Mouse (Mus musculus): ENCODE data around the gene Olfr461. TPM values are rescaled to one million over a fixed set of nuclear protein-coding genes. Genes with fewer than 3 reads are reported as not detected.
"Not testable (repeated sequence)": the region's sequence is repeated elsewhere in the genome, so short reads cannot be mapped to it uniquely, and the experiment has no call there.

Gene Olfr461
- not detected in 2 replicates for polyA plus RNA-seq (2014; fragmentation: Nextera tagmentation; extraction: Ambion mirVana)

- H3K27me3 ChIP-seq (replicated peaks; ENCODE audit: control insufficient read depth, insufficient read depth, low read length): no peaks in the 10 kb centered on the region
- no peak within 1 kb of the TSS for H3K9ac ChIP-seq (ENCODE audit: low read depth, low read length)
- ATAC-seq (ENCODE audit: low read depth): no peak
- no peak for DNase-seq (ENCODE audit: low spot score)
- no peak within 1 kb of the TSS for H3K4me3 ChIP-seq (ENCODE audit: low read depth, low read length)
- 60% methylated on average over 2 of the region's 2 CpGs for WGBS
- no peaks in the 10 kb centered on the region for H3K4me1 ChIP-seq (ENCODE audit: control insufficient read depth, insufficient read depth, low read length)
- H3K27ac ChIP-seq (replicated peaks; ENCODE audit: low read depth, low read length): no peak within 1 kb of the TSS
- H3K9me3 ChIP-seq (ENCODE audit: control insufficient read depth, low read length): no peaks in the 10 kb centered on the region
- H3K36me3 ChIP-seq (ENCODE audit: control insufficient read depth, insufficient read depth, low read length): no peaks in the 10 kb centered on the region
- H3K4me2 ChIP-seq (ENCODE audit: low read depth, low read length): no peak within 1 kb of the TSS
These were observed at the start of gene Olfr461 for GRCm38 (mm10) chr6:40554950-40555349. Gene Olfr461 (minus strand): TSS chr6:40555050.

GRCm38 (mm10) chr6:40598546-40598945, 43.7 kb upstream of the Olfr461 start:
- H3K27me3 ChIP-seq (replicated peaks; ENCODE audit: control insufficient read depth, insufficient read depth, low read length); H3K27ac ChIP-seq (replicated peaks; ENCODE audit: low read depth, low read length); H3K36me3 ChIP-seq (ENCODE audit: control insufficient read depth, insufficient read depth, low read length); ATAC-seq (ENCODE audit: low read depth); H3K9ac ChIP-seq (ENCODE audit: low read depth, low read length); H3K4me1 ChIP-seq (ENCODE audit: control insufficient read depth, insufficient read depth, low read length); H3K4me3 ChIP-seq (ENCODE audit: low read depth, low read length); DNase-seq (ENCODE audit: low spot score); H3K4me2 ChIP-seq (ENCODE audit: low read depth, low read length); H3K9me3 ChIP-seq (ENCODE audit: control insufficient read depth, low read length): not testable (repeated sequence)
- 31% methylated on average over 4 of the region's 4 CpGs for WGBS

GRCm38 (mm10) chr6:40594804-40595550, 40.1 kb upstream of the Olfr461 start:
- no peaks in the 10 kb centered on the region for H3K36me3 ChIP-seq (ENCODE audit: control insufficient read depth, insufficient read depth, low read length)
- H3K4me3 ChIP-seq (ENCODE audit: low read depth, low read length): no peak overlapping the region
- no peak overlapping the region for H3K4me2 ChIP-seq (ENCODE audit: low read depth, low read length)
- no peak overlapping the region for H3K27ac ChIP-seq (replicated peaks; ENCODE audit: low read depth, low read length)
- DNase-seq (ENCODE audit: low spot score) (no peak), ATAC-seq (ENCODE audit: low read depth) (no peak)
- no peaks in the 10 kb centered on the region for H3K9me3 ChIP-seq (ENCODE audit: control insufficient read depth, low read length)
- H3K9ac ChIP-seq (ENCODE audit: low read depth, low read length): no peak overlapping the region
- no peaks in the 10 kb centered on the region for H3K27me3 ChIP-seq (replicated peaks; ENCODE audit: control insufficient read depth, insufficient read depth, low read length)
- no peaks in the 10 kb centered on the region for H3K4me1 ChIP-seq (ENCODE audit: control insufficient read depth, insufficient read depth, low read length)
- WGBS: 53% methylated on average over 3 of the region's 3 CpGs

GRCm38 (mm10) chr6:40588346-40588745, 33.5 kb upstream of the Olfr461 start:
- H3K36me3 ChIP-seq (ENCODE audit: control insufficient read depth, insufficient read depth, low read length): no peaks in the 10 kb centered on the region
- no peak for DNase-seq (ENCODE audit: low spot score)
- WGBS: 92% methylated on average over 2 of the region's 2 CpGs
- H3K9me3 ChIP-seq (ENCODE audit: control insufficient read depth, low read length): no peaks in the 10 kb centered on the region
- no peak overlapping the region for H3K27ac ChIP-seq (replicated peaks; ENCODE audit: low read depth, low read length)
- no peak overlapping the region for H3K4me2 ChIP-seq (ENCODE audit: low read depth, low read length)
- H3K27me3 ChIP-seq (replicated peaks; ENCODE audit: control insufficient read depth, insufficient read depth, low read length): no peaks in the 10 kb centered on the region
- ATAC-seq (ENCODE audit: low read depth): no peak
- H3K9ac ChIP-seq (ENCODE audit: low read depth, low read length): no peak overlapping the region
- H3K4me1 ChIP-seq (ENCODE audit: control insufficient read depth, insufficient read depth, low read length): no peaks in the 10 kb centered on the region
- H3K4me3 ChIP-seq (ENCODE audit: low read depth, low read length): no peak overlapping the region

- H3K27me3 ChIP-seq (replicated peaks; ENCODE audit: control insufficient read depth, insufficient read depth, low read length): no peaks in the 10 kb centered on the region
- no peak within 1 kb of the TSS for H3K4me3 ChIP-seq (ENCODE audit: low read depth, low read length)
- no peak within 1 kb of the TSS for H3K9ac ChIP-seq (ENCODE audit: low read depth, low read length)
- H3K36me3 ChIP-seq (ENCODE audit: control insufficient read depth, insufficient read depth, low read length): no peaks in the 10 kb centered on the region
- no peaks in the 10 kb centered on the region for H3K4me1 ChIP-seq (ENCODE audit: control insufficient read depth, insufficient read depth, low read length)
- 83% methylated on average over 5 of the region's 5 CpGs for WGBS
- no peak within 1 kb of the TSS for H3K4me2 ChIP-seq (ENCODE audit: low read depth, low read length)
- H3K27ac ChIP-seq (replicated peaks; ENCODE audit: low read depth, low read length): no peak within 1 kb of the TSS
- ATAC-seq (ENCODE audit: low read depth) (no peak), DNase-seq (ENCODE audit: low spot score) (no peak)
- H3K9me3 ChIP-seq (ENCODE audit: control insufficient read depth, low read length): no peaks in the 10 kb centered on the region
These were observed 30.8 kb upstream of the Olfr461 start, which contains the start of gene Clec5a for GRCm38 (mm10) chr6:40585645-40586044. Gene Clec5a (minus strand): TSS chr6:40585821.

- Histone ChIP-seq H3K4me2 (ENCODE audit: low read depth, low read length) (no peak overlapping the region), H3K27me3 (replicated peaks; ENCODE audit: control insufficient read depth, insufficient read depth, low read length) (no peaks in the 10 kb centered on the region), H3K36me3 (ENCODE audit: control insufficient read depth, insufficient read depth, low read length) (no peaks in the 10 kb centered on the region), H3K4me1 (ENCODE audit: control insufficient read depth, insufficient read depth, low read length) (no peaks in the 10 kb centered on the region), H3K27ac (replicated peaks; ENCODE audit: low read depth, low read length) (no peak overlapping the region), H3K4me3 (ENCODE audit: low read depth, low read length) (no peak overlapping the region), H3K9ac (ENCODE audit: low read depth, low read length) (no peak overlapping the region), H3K9me3 (ENCODE audit: control insufficient read depth, low read length) (no peaks in the 10 kb centered on the region)
- DNase-seq (ENCODE audit: low spot score) (no peak), ATAC-seq (ENCODE audit: low read depth) (no peak)
- WGBS: 79% methylated on average over 6 of the region's 6 CpGs
These were observed 29.5 kb upstream of the Olfr461 start for GRCm38 (mm10) chr6:40584336-40584735.

- H3K4me3 ChIP-seq (ENCODE audit: low read depth, low read length): no peak overlapping the region
- H3K9ac ChIP-seq (ENCODE audit: low read depth, low read length): no peak overlapping the region
- no peaks in the 10 kb centered on the region for H3K9me3 ChIP-seq (ENCODE audit: control insufficient read depth, low read length)
- H3K4me1 ChIP-seq (ENCODE audit: control insufficient read depth, insufficient read depth, low read length): no peaks in the 10 kb centered on the region
- no peak overlapping the region for H3K27ac ChIP-seq (replicated peaks; ENCODE audit: low read depth, low read length)
- H3K4me2 ChIP-seq (ENCODE audit: low read depth, low read length): no peak overlapping the region
- ATAC-seq (ENCODE audit: low read depth) (no peak), DNase-seq (ENCODE audit: low spot score) (no peak)
- 69% methylated on average over 1 of the region's 1 CpGs for WGBS
- H3K36me3 ChIP-seq (ENCODE audit: control insufficient read depth, insufficient read depth, low read length): no peaks in the 10 kb centered on the region
- no peaks in the 10 kb centered on the region for H3K27me3 ChIP-seq (replicated peaks; ENCODE audit: control insufficient read depth, insufficient read depth, low read length)
These were observed 21.5 kb upstream of the Olfr461 start for GRCm38 (mm10) chr6:40576305-40576704.

- no peak overlapping the region for H3K4me2 ChIP-seq (ENCODE audit: low read depth, low read length)
- H3K27me3 ChIP-seq (replicated peaks; ENCODE audit: control insufficient read depth, insufficient read depth, low read length): no peaks in the 10 kb centered on the region
- H3K9ac ChIP-seq (ENCODE audit: low read depth, low read length): no peak overlapping the region
- 80% methylated on average over 3 of the region's 3 CpGs for WGBS
- DNase-seq (ENCODE audit: low spot score): no peak
- no peak for ATAC-seq (ENCODE audit: low read depth)
- H3K4me1 ChIP-seq (ENCODE audit: control insufficient read depth, insufficient read depth, low read length): no peaks in the 10 kb centered on the region
- no peaks in the 10 kb centered on the region for H3K9me3 ChIP-seq (ENCODE audit: control insufficient read depth, low read length)
- H3K27ac ChIP-seq (replicated peaks; ENCODE audit: low read depth, low read length): no peak overlapping the region
- H3K36me3 ChIP-seq (ENCODE audit: control insufficient read depth, insufficient read depth, low read length): no peaks in the 10 kb centered on the region
- H3K4me3 ChIP-seq (ENCODE audit: low read depth, low read length): no peak overlapping the region
These were observed 18.8 kb upstream of the Olfr461 start for GRCm38 (mm10) chr6:40573618-40574017.

GRCm38 (mm10) chr6:40569187-40569586, 14.3 kb upstream of the Olfr461 start, which contains the start of gene Olfr460:
Gene Olfr460 (plus strand): TSS chr6:40569487.
- ATAC-seq (ENCODE audit: low read depth): no peak
- Histone ChIP-seq H3K4me1 (ENCODE audit: control insufficient read depth, insufficient read depth, low read length) (no peaks in the 10 kb centered on the region), H3K9ac (ENCODE audit: low read depth, low read length) (no peak within 1 kb of the TSS), H3K27me3 (replicated peaks; ENCODE audit: control insufficient read depth, insufficient read depth, low read length) (no peaks in the 10 kb centered on the region), H3K27ac (replicated peaks; ENCODE audit: low read depth, low read length) (no peak within 1 kb of the TSS), H3K4me3 (ENCODE audit: low read depth, low read length) (no peak within 1 kb of the TSS), H3K36me3 (ENCODE audit: control insufficient read depth, insufficient read depth, low read length) (no peaks in the 10 kb centered on the region), H3K9me3 (ENCODE audit: control insufficient read depth, low read length) (no peaks in the 10 kb centered on the region), H3K4me2 (ENCODE audit: low read depth, low read length) (no peak within 1 kb of the TSS)
- no peak for DNase-seq (ENCODE audit: low spot score)
- 86% methylated on average over 3 of the region's 3 CpGs for WGBS

Data from embryonic facial prominence, embryonic 14.5 days (tissue).